Mouse (Mus musculus) lung, postnatal 0 days (tissue): ENCODE results near the gene Olfr325.

Experiments used
- CTCF ChIP-seq: IDR thresholded peaks from 2 replicates; pipeline ENCODE4 v1.5.1; 2016; ENCODE audit warnings: antibody characterized with exemption, mild to moderate bottlenecking
- EP300 ChIP-seq: IDR thresholded peaks from 2 replicates; pipeline ENCODE4 v1.6.1; 2016; ENCODE audit warnings: antibody characterized with exemption, mild to moderate bottlenecking, control low read depth

DNA sequence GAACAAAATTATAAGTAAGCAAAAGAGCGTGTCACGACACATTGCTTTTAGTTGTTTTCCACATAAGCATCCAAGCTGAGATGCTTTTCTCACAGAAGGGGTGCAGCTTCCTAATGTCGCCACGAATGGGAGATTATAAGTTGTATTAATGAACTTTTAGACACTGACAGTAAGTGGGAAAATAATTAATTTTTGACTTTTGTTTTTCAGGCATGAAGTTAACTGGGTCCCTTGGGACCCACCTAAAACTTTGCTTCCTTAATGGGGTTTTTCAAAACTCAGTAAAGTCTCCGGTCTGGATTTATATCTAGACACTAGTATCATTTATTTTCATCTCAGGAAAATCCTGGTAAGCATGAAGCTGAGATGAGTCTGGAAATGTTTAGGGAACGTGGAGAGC lies 17.3 kb downstream of the Olfr325 start, which contains the start of gene Olfr324:
- TF ChIP-seq EP300 (no peak), CTCF (no peak)
